ENCODE assay signal across 26 mouse cellular contexts in genomic region chr11:115600743-115601142, GRCm38 (mm10). TPM values are rescaled to one million over a fixed set of nuclear protein-coding genes. Genes with fewer than 3 reads are reported as not detected.
DNase-seq lines count a peak whose midpoint lies in the region; ATAC-seq and TF ChIP-seq lines count a peak whose summit lies in the region.
"Had no signal": no experiment of that assay in that cellular context is flagged by ENCODE, and none has a peak within 500 bp of the region (broad histone marks: within the 10 kb centered on the region; RNA-seq: fewer than 3 reads in every experiment).

No protein-coding gene starts in this region.

- peaks cover 47% of the 10 kb centered on the region for H3K4me1 ChIP-seq in heart, embryonic 12.5 days (replicated peaks)
- peaks cover 59% of the 10 kb centered on the region for H3K4me1 ChIP-seq in liver, embryonic 12.5 days
- peaks cover 14% of the 10 kb centered on the region; the same call in 1 of the 2 replicates for H3K4me1 ChIP-seq in lung, postnatal 0 days (ENCODE audit: insufficient read depth, low read depth, low read length)

- H3K27ac ChIP-seq in heart, embryonic 12.5 days (ENCODE audit: poor library complexity, severe bottlenecking): no peak overlapping the region
- no peak overlapping the region for H3K27ac ChIP-seq in liver, embryonic 12.5 days
- no peak overlapping the region for H3K27ac ChIP-seq in lung, postnatal 0 days (ENCODE audit: low read length)
- H3K27ac ChIP-seq: embryonic facial prominence, embryonic 13.5 days; forebrain, embryonic 13.5 days; hindbrain, embryonic 14.5 days; kidney, postnatal 0 days; midbrain, embryonic 15.5 days; neural tube, embryonic 13.5 days had no signal

- H3K36me3 ChIP-seq in heart, embryonic 12.5 days: peaks cover 50% of the 10 kb centered on the region
- peaks cover 63% of the 10 kb centered on the region for H3K36me3 ChIP-seq in liver, embryonic 12.5 days
- no peaks in the 10 kb centered on the region; the same call in 1 of the 2 replicates for H3K36me3 ChIP-seq in lung, postnatal 0 days (ENCODE audit: insufficient read depth, low read length)

- no peak for ATAC-seq in heart, embryonic 12.5 days (ENCODE audit: insufficient number of reproducible peaks, low FRiP score)
- ATAC-seq in liver, embryonic 12.5 days: no peak
- peak; percentile 4; the same call in 1 of the 2 replicates for ATAC-seq in megakaryocyte, adult 5-6 weeks (ENCODE audit: poor library complexity, severe bottlenecking)
- no peak for ATAC-seq in lung, postnatal 0 days
- ATAC-seq: activated CD4-positive, CD25-positive, alpha-beta regulatory T cell, adult 4 months; forebrain, embryonic 13.5 days; inflammation-experienced regulatory T-cells, adult 6 months; midbrain, embryonic 15.5 days had no signal

- 85% methylated on average over 15 of the region's 15 CpGs for WGBS in heart, embryonic 12.5 days
- WGBS in liver, embryonic 12.5 days (ENCODE audit: insufficient replicate concordance): 93% methylated on average over 15 of the region's 15 CpGs
- 73% methylated on average over 6 of the region's 15 CpGs for WGBS in lung, postnatal 0 days

- H3K4me3 ChIP-seq in heart, embryonic 12.5 days: no peak overlapping the region
- no peak overlapping the region for H3K4me3 ChIP-seq in liver, embryonic 12.5 days
- no peak overlapping the region for H3K4me3 ChIP-seq in lung, postnatal 0 days (ENCODE audit: low read depth, low read length)
- H3K4me3 ChIP-seq: embryonic facial prominence, embryonic 13.5 days; erythroblast, embryonic 14.5 days; forebrain, embryonic 13.5 days; midbrain, embryonic 15.5 days; neural tube, embryonic 13.5 days had no signal

- TF ChIP-seq CTCF in lung, postnatal 0 days (IDR thresholded peaks at IDR 0.05): no peak

- H3K9me3 ChIP-seq in heart, embryonic 12.5 days (replicated peaks): no peaks in the 10 kb centered on the region
- no peaks in the 10 kb centered on the region for H3K9me3 ChIP-seq in liver, embryonic 12.5 days (replicated peaks)
- H3K9me3 ChIP-seq in lung, postnatal 0 days (ENCODE audit: low read length): no peaks in the 10 kb centered on the region
- H3K9me3 ChIP-seq: embryonic facial prominence, embryonic 13.5 days; forebrain, embryonic 13.5 days; midbrain, embryonic 15.5 days; neural tube, embryonic 13.5 days had no signal

- TF ChIP-seq EP300 in lung, postnatal 0 days (IDR thresholded peaks at IDR 0.05): no peak

- no peak for DNase-seq in heart, adult 9 months (ENCODE audit: low spot score in 2 of 2)
- peak; percentile 26 to 35 for DNase-seq in B cell, adult 2 months
- DNase-seq in lung, postnatal 0 days (ENCODE audit: low spot score): no peak
- DNase-seq in kidney, adult 9 months: no peak
- DNase-seq: adrenal gland, postnatal 10 days; cerebellum, adult 2 months; cerebellum, postnatal 25 days; heart, postnatal 36 days; kidney, adult 18-20 months; layer of hippocampus, adult 9-11 months; lung, embryonic 14.5 days; right cerebral cortex, adult 18-20 months; right cerebral cortex, postnatal 4 days had no signal

- no peaks in the 10 kb centered on the region for H3K27me3 ChIP-seq in heart, embryonic 12.5 days (replicated peaks)
- no peaks in the 10 kb centered on the region for H3K27me3 ChIP-seq in liver, embryonic 12.5 days (replicated peaks)
- no peaks in the 10 kb centered on the region for H3K27me3 ChIP-seq in lung, postnatal 0 days (replicated peaks; ENCODE audit: insufficient read depth, low read length)
- H3K27me3 ChIP-seq: CH12.LX; embryonic facial prominence, embryonic 13.5 days; forebrain, embryonic 13.5 days; midbrain, embryonic 15.5 days; neural tube, embryonic 13.5 days had no signal

- no peak overlapping the region for H3K9ac ChIP-seq in heart, embryonic 12.5 days
- H3K9ac ChIP-seq in liver, embryonic 12.5 days: 0 out of 2 replicates have a peak overlapping the region, but pooled peaks have one; percentile 5
- H3K9ac ChIP-seq in lung, postnatal 0 days (replicated peaks; ENCODE audit: low read depth): no peak overlapping the region
- H3K9ac ChIP-seq: embryonic facial prominence, embryonic 13.5 days; forebrain, embryonic 13.5 days; hindbrain, embryonic 14.5 days; lung, embryonic 14.5 days; midbrain, embryonic 15.5 days; neural tube, embryonic 13.5 days had no signal

- H3K4me2 ChIP-seq in heart, embryonic 12.5 days: peak overlapping the region; percentile 15; the same call in 1 of the 2 replicates
- no peak overlapping the region for H3K4me2 ChIP-seq in liver, embryonic 12.5 days
- H3K4me2 ChIP-seq in lung, postnatal 0 days (replicated peaks; ENCODE audit: low read depth, low read length): no peak overlapping the region
- H3K4me2 ChIP-seq: embryonic facial prominence, embryonic 13.5 days; forebrain, embryonic 13.5 days; hindbrain, embryonic 14.5 days; lung, embryonic 14.5 days; midbrain, embryonic 15.5 days; neural tube, embryonic 13.5 days had no signal

RNA-seq across cellular contexts. Expression of gene Mrps7, which starts 3.0 kb away (rescaled TPM):
- polyA plus RNA-seq in heart, embryonic 12.5 days (2016; fragmentation: Nextera tagmentation; extraction: Ambion mirVana): 90.4 and 95.4 TPM in 2 replicates
- polyA plus RNA-seq in liver, embryonic 12.5 days (2016; fragmentation: Nextera tagmentation; extraction: Ambion mirVana): 83.1 and 87.3 TPM in 2 replicates
- total RNA-seq in megakaryocyte, adult 5-6 weeks (2015): 29.0 and 30.2 TPM in 2 replicates
- 11.7 and 29.8 TPM in 2 replicates for total RNA-seq in megakaryocyte, adult 5-6 weeks (2017)
- polyA plus RNA-seq in lung, postnatal 0 days (2015; fragmentation: Nextera tagmentation; extraction: Ambion mirVana): 47.4 and 49.2 TPM in 2 replicates

RNA-seq across cellular contexts. Expression of gene Gga3, which starts 3.1 kb away (rescaled TPM):
- 19.2 and 21.9 TPM in 2 replicates for polyA plus RNA-seq in heart, embryonic 12.5 days (2016; fragmentation: Nextera tagmentation; extraction: Ambion mirVana)
- polyA plus RNA-seq in liver, embryonic 12.5 days (2016; fragmentation: Nextera tagmentation; extraction: Ambion mirVana): 14.0 and 14.7 TPM in 2 replicates
- total RNA-seq in megakaryocyte, adult 5-6 weeks (2015): 30.8 and 34.0 TPM in 2 replicates
- 24.0 and 34.2 TPM in 2 replicates for total RNA-seq in megakaryocyte, adult 5-6 weeks (2017)
- 6.8 and 8.1 TPM in 2 replicates for polyA plus RNA-seq in lung, postnatal 0 days (2015; fragmentation: Nextera tagmentation; extraction: Ambion mirVana)

RNA-seq across cellular contexts. Expression of gene Mif4gd, which starts 12.0 kb away (rescaled TPM):
- polyA plus RNA-seq in heart, embryonic 12.5 days (2016; fragmentation: Nextera tagmentation; extraction: Ambion mirVana): 20.9 and 22.0 TPM in 2 replicates
- 26.6 and 27.1 TPM in 2 replicates for polyA plus RNA-seq in liver, embryonic 12.5 days (2016; fragmentation: Nextera tagmentation; extraction: Ambion mirVana)
- 23.6 and 28.0 TPM in 2 replicates for total RNA-seq in megakaryocyte, adult 5-6 weeks (2015)
- total RNA-seq in megakaryocyte, adult 5-6 weeks (2017): 20.2 and 24.4 TPM in 2 replicates
- polyA plus RNA-seq in lung, postnatal 0 days (2015; fragmentation: Nextera tagmentation; extraction: Ambion mirVana): 74.7 and 78.6 TPM in 2 replicates

RNA-seq across cellular contexts. Expression of gene Slc25a19, which starts 27.4 kb away (rescaled TPM):
- 39.9 and 42.1 TPM in 2 replicates for polyA plus RNA-seq in heart, embryonic 12.5 days (2016; fragmentation: Nextera tagmentation; extraction: Ambion mirVana)
- polyA plus RNA-seq in liver, embryonic 12.5 days (2016; fragmentation: Nextera tagmentation; extraction: Ambion mirVana): 15.7 and 17.2 TPM in 2 replicates
- total RNA-seq in megakaryocyte, adult 5-6 weeks (2015): 5.7 and 8.0 TPM in 2 replicates
- total RNA-seq in megakaryocyte, adult 5-6 weeks (2017): 13.7 and 25.5 TPM in 2 replicates
- polyA plus RNA-seq in lung, postnatal 0 days (2015; fragmentation: Nextera tagmentation; extraction: Ambion mirVana): 18.9 and 19.5 TPM in 2 replicates

RNA-seq across cellular contexts. Expression of gene Nup85, which starts 36.5 kb away (rescaled TPM):
- 117 and 132 TPM in 2 replicates for polyA plus RNA-seq in heart, embryonic 12.5 days (2016; fragmentation: Nextera tagmentation; extraction: Ambion mirVana)
- 202 and 216 TPM in 2 replicates for polyA plus RNA-seq in liver, embryonic 12.5 days (2016; fragmentation: Nextera tagmentation; extraction: Ambion mirVana)
- 52.2 and 59.7 TPM in 2 replicates for total RNA-seq in megakaryocyte, adult 5-6 weeks (2015)
- total RNA-seq in megakaryocyte, adult 5-6 weeks (2017): 59.5 and 59.9 TPM in 2 replicates
- 38.4 and 44.2 TPM in 2 replicates for polyA plus RNA-seq in lung, postnatal 0 days (2015; fragmentation: Nextera tagmentation; extraction: Ambion mirVana)

Comparison
In these comparisons a context has a peak if more than half of its experiments do, and no peak if none do; other contexts are left out.
1. DNase-seq: peak in B cell, adult 2 months (2 of 2); none in heart, adult 9 months (0 of 2), lung, postnatal 0 days (single experiment) and kidney, adult 9 months (single experiment).